Mouse (Mus musculus) forebrain, postnatal 0 days (tissue): Measurements from ENCODE around the gene Rab17. TPM values are rescaled to one million over a fixed set of nuclear protein-coding genes. Genes with fewer than 3 reads are reported as not detected.
A peak's percentile ranks its signal among the peaks of the same experiment; 100 is the strongest.

Experiments
- ATAC-seq: fragments of 200-750 bp; cut with Nextera tagmentation; 2 replicates; pipeline ENCODE4 v1.8.0; 2017; ENCODE audit warnings: mild to moderate bottlenecking, moderate library complexity
- DNase-seq: peaks from one replicate; pipeline ENCODE4 v3.0.0-alpha.2; 2015
- H3K27ac ChIP-seq: fragments of 300-500 bp; sonication (generic); 2 replicates; pipeline ENCODE4 v1.5.1; 2014; ENCODE audit warnings: low read depth, mild to moderate bottlenecking, antibody characterized with exemption, low read length, moderate library complexity, mixed read lengths
- H3K27me3 ChIP-seq: fragments of 300-500 bp; sonication (generic); 2 replicates; pipeline ENCODE4 v1.6.1; 2014; ENCODE audit warnings: mild to moderate bottlenecking, low read length, mixed read lengths; ENCODE audit not compliant: insufficient read depth
- H3K36me3 ChIP-seq: fragments of 300-500 bp; sonication (generic); 2 replicates; pipeline ENCODE4 v1.6.1; 2014; ENCODE audit warnings: mild to moderate bottlenecking, moderate library complexity; ENCODE audit not compliant: insufficient read depth
- H3K4me1 ChIP-seq: fragments of 300-500 bp; sonication (generic); 2 replicates; pipeline ENCODE4 v1.6.1; 2014; ENCODE audit warnings: antibody characterized with exemption; ENCODE audit not compliant: insufficient read depth
- H3K4me2 ChIP-seq: fragments of 300-500 bp; sonication (generic); 2 replicates; pipeline ENCODE4 v1.6.1; 2014; ENCODE audit warnings: low read depth, mild to moderate bottlenecking, moderate library complexity
- H3K4me3 ChIP-seq: fragments of 300-500 bp; sonication (generic); 2 replicates; pipeline ENCODE4 v1.5.1; 2014; ENCODE audit warnings: low read depth, low read length, mixed read lengths
- H3K9ac ChIP-seq: fragments of 300-500 bp; sonication (generic); 2 replicates; pipeline ENCODE4 v1.6.1; 2014; ENCODE audit warnings: mild to moderate bottlenecking
- H3K9me3 ChIP-seq: fragments of 300-500 bp; sonication (generic); 2 replicates; pipeline ENCODE4 v1.6.1; 2016; ENCODE audit warnings: low read length
- CTCF ChIP-seq: sonication (generic); IDR thresholded peaks from 2 replicates; pipeline ENCODE4 v1.5.1; 2016; ENCODE audit warnings: antibody characterized with exemption, control low read depth, low read depth
- WGBS: fragments of 180-500 bp; shearing (Covaris S2); extraction: QIAGEN DNeasy Blood & Tissue Kit; methylation state at CpG from one replicate; pipeline ENCODE4 v1.1.7; 2014; 5-methylcytosine and 5-hydroxymethylcytosine counted together
- polyA plus RNA-seq: library from polyadenylated mRNA; unstranded; fragments of >200 nt; fragmentation: Nextera tagmentation; extraction: Ambion mirVana; gene quantifications from 2 replicates; pipeline ENCODE4 v1.2.1, GENCODE M21; 2015
- total RNA-seq: library from RNA; depleted of rRNA; stranded (reverse); fragments of >200 nt; gene quantifications from 2 replicates; pipeline ENCODE4 v1.2.3, GENCODE M21; 2014

Rab17 gene
- total and polyA plus RNA-seq, 2 experiments from 2014 or later: 0.62 TPM; not detected in 1

DNA sequence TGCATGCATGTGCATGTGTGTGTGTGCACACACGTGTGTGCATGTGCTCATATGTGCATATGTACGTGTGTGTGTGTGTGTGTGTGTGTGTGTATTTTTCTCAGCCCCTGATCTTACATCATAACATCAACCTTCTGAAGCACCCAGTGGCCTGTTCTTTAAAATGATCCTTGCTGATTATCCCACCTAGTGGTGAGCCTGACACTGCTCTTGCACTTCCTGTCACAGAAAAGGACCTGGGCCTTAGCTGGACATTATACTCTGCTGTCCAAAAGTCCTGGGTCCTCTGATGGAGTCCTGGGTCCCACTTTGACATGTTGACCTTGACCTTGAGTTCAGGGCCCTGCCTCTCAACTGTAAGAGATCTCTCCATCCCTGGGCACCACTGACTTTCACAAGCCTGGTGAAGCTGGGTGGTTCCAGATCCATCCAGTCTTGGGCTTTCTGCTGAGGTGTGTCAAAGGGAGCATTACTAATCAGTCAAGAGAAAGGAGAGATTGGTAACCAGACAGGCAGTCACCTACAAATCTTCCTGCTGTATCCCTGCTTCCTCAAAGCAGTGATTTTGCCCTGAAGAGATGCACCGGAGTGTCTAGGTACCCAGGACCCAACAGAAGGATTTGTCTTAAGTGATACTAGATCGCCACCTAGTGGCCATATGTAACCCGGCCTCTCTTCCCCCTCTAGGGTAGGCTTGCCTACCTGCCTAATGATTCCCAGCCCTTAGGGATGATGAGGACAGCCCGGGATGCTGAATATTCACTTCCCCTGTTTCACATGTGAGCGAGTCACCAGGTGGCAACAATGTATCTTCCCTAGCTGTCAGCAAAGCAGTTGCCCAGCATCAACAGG lies 13.0 kb downstream of the Rab17 start:
- Histone ChIP-seq H3K27me3 (peaks cover 4% of the 10 kb centered on the region), H3K36me3 (no peaks in the 10 kb centered on the region), H3K4me1 (no peaks in the 10 kb centered on the region; the same call in 1 of the 2 replicates), H3K4me2 (no peak overlapping the region), H3K9me3 (no peaks in the 10 kb centered on the region), H3K9ac (no peak overlapping the region), H3K4me3 (no peak overlapping the region), H3K27ac (no peak overlapping the region)
- DNase-seq: peak; percentile 89
- ATAC-seq: peak; percentile 93
- WGBS: 37% methylated on average over 7 of the region's 7 CpGs
- TF ChIP-seq CTCF: peak; percentile 93

DNA sequence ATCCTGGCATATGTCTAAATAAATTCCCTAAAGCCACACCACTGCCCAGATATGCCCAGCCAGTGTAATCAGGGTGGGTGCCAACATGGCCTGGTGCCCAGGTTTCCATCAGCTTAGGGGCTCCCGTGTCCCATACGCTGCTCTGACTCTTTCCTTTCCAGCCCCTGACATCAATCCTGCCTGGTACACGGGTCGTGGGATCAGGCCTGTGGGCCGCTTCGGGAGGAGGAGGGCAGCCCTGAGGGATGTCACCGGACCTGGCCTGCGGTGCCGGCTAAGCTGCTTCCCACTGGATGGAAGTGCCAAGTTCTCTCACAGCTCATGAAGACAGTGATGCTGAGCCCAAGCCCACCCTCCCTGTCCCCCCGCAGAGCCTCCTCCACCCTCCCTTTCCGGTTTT lies 15.8 kb downstream of the Rab17 start:
- whole genome bisulfite sequencing: 54% methylated on average over 11 of the region's 11 CpGs
- Histone ChIP-seq H3K4me2 (no peak overlapping the region), H3K9ac (no peak overlapping the region), H3K9me3 (no peaks in the 10 kb centered on the region), H3K4me3 (no peak overlapping the region), H3K36me3 (no peaks in the 10 kb centered on the region), H3K4me1 (no peaks in the 10 kb centered on the region; the same call in 1 of the 2 replicates), H3K27me3 (peaks cover 4% of the 10 kb centered on the region), H3K27ac (no peak overlapping the region)
- ATAC-seq (peak; percentile 22), DNase-seq (peak; percentile 19)
- TF ChIP-seq CTCF: no peak

DNA sequence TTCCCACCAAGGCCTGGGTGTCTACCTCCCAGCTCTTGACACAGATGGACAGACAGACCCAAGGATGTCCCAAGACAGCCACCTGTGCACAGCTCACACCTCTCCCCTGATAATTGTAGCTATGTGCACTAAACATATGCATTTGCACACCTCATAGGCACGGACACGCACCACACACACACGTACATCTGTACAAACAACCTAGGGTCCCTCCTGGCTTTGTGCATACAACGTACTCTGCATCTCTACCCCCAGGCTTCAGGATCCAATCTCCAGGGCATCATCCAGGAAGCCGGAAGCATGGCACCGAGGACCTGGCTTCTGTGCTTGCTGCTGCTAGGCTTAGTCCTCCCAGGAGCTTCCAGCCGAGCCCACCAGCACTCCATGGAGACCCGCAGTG lies 16.7 kb downstream of the Rab17 start, which contains the start of gene Prlh:
Gene Prlh (plus strand): TSS at position 301 of the 400 bp plus-strand sequence.
- H3K9ac ChIP-seq: no peak within 1 kb of the TSS
- H3K4me2 ChIP-seq: no peak within 1 kb of the TSS
- TF ChIP-seq CTCF: no peak
- no peaks in the 10 kb centered on the region; the same call in 1 of the 2 replicates for H3K4me1 ChIP-seq
- H3K36me3 ChIP-seq: no peaks in the 10 kb centered on the region
- WGBS: 76% methylated on average over 8 of the region's 8 CpGs
- ATAC-seq (no peak), DNase-seq (no peak)
- H3K4me3 ChIP-seq: no peak within 1 kb of the TSS
- H3K9me3 ChIP-seq: no peaks in the 10 kb centered on the region
- H3K27ac ChIP-seq: no peak within 1 kb of the TSS
- peaks cover 1% of the 10 kb centered on the region for H3K27me3 ChIP-seq

DNA sequence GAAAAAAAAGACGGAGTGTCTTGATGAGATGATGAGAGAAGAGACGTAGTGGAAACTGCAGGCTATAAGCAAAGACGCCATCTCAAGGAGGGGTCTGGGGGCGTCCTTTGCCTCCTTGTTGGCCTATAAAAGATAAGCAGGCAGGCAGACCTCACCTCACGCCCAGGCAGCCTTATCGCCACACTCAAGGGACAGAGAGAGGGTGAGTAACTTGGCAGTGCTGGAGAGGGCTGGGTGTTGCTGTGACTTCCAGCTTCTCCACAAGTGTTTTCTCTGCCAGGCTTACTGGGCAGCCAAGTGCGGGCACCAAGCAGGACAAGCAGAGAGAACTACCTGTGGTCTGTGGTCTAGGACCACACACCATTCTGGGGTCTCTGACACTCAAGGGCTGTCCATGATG lies 17.8 kb downstream of the Rab17 start:
- DNase-seq (no peak), ATAC-seq (no peak)
- no peaks in the 10 kb centered on the region for H3K36me3 ChIP-seq
- no peak overlapping the region for H3K4me3 ChIP-seq
- no peaks in the 10 kb centered on the region for H3K9me3 ChIP-seq
- no peak overlapping the region for H3K27ac ChIP-seq
- no peak overlapping the region for H3K4me2 ChIP-seq
- WGBS: 86% methylated on average over 7 of the region's 7 CpGs
- no peak overlapping the region for H3K9ac ChIP-seq
- no peaks in the 10 kb centered on the region for H3K27me3 ChIP-seq
- no peak for TF ChIP-seq CTCF
- no peaks in the 10 kb centered on the region; the same call in 1 of the 2 replicates for H3K4me1 ChIP-seq

DNA sequence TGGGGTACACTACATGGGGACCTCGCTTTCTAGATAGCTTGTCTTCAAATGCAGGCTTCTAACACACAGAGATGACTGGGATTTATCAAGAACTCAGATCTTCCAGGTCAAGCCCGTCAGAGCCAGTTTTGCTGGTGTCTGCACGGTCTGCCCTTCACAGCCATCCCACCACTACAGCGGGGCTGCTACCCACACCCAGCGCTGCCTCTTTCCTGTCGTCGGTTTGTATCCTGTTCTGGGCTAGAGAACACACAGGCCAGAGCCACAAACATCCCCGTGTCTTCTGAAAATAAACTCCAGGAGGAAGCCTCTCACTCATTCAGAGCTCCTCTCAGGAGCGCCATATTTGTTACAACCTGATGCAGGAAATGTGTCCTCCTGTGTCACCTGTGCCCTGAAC lies 20.2 kb downstream of the Rab17 start:
- H3K27me3 ChIP-seq: no peaks in the 10 kb centered on the region
- no peaks in the 10 kb centered on the region for H3K9me3 ChIP-seq
- no peak overlapping the region for H3K27ac ChIP-seq
- H3K36me3 ChIP-seq: no peaks in the 10 kb centered on the region
- no peaks in the 10 kb centered on the region; the same call in 1 of the 2 replicates for H3K4me1 ChIP-seq
- no peak overlapping the region for H3K4me2 ChIP-seq
- DNase-seq (no peak), ATAC-seq (no peak)
- no peak overlapping the region for H3K9ac ChIP-seq
- no peak for TF ChIP-seq CTCF
- 79% methylated on average over 9 of the region's 9 CpGs for WGBS
- no peak overlapping the region for H3K4me3 ChIP-seq

DNA sequence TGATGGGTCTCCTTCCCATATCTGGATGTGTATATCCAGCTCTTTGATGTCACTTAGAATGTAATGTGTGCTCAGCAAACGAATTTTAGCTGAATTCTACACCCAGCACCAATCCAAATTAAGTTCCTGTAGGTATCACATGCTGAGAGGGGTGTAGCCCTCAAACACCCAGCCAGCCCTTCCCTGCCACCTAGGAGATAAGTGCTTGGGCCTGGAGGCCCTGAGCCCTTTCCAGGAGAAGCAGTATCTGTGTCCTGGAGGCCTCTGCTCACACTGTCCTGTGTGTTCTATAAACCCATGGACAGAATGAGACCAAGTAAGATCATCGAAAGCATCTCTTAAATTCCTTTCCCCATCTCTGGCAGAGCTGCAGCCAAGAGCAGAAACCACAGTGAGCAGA lies 22.2 kb downstream of the Rab17 start:
- no peak for ATAC-seq
- no peaks in the 10 kb centered on the region for H3K27me3 ChIP-seq
- no peaks in the 10 kb centered on the region for H3K36me3 ChIP-seq
- 70% methylated on average over 2 of the region's 2 CpGs for WGBS
- no peak overlapping the region for H3K4me3 ChIP-seq
- TF ChIP-seq CTCF: no peak
- no peaks in the 10 kb centered on the region for H3K9me3 ChIP-seq
- H3K4me1 ChIP-seq: no peaks in the 10 kb centered on the region
- no peak overlapping the region for H3K27ac ChIP-seq
- no peak overlapping the region for H3K9ac ChIP-seq
- no peak for DNase-seq
- H3K4me2 ChIP-seq: no peak overlapping the region

DNA sequence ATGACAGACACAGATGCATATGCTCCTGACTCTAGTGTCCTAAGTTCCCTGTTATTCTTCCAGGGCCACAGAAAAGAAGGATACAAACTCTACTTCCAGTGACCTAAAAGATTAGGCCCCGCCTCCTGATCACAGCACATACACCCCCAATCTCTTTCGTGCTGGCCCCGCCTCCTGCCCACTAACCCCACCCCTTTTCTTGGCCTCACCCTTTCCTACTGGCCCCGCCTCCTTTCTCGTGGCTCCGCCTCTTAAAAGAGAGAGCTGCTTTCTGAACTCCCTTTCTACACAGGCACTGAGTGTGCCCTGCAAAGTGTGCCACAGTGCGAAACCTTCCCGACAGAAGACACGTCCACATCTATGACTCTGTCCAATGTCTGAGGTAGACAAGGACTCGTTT lies 24.3 kb downstream of the Rab17 start:
- H3K4me2 ChIP-seq: no peak overlapping the region
- H3K9ac ChIP-seq: no peak overlapping the region
- H3K36me3 ChIP-seq: no peaks in the 10 kb centered on the region
- H3K9me3 ChIP-seq: no peaks in the 10 kb centered on the region
- DNase-seq (no peak), ATAC-seq (no peak)
- TF ChIP-seq CTCF: no peak
- WGBS: 62% methylated on average over 10 of the region's 10 CpGs
- no peak overlapping the region for H3K27ac ChIP-seq
- no peaks in the 10 kb centered on the region for H3K4me1 ChIP-seq
- no peaks in the 10 kb centered on the region for H3K27me3 ChIP-seq
- H3K4me3 ChIP-seq: no peak overlapping the region
